Mouse (Mus musculus) urinary bladder, postnatal 4 days (tissue): ENCODE results near the gene Vil1.

Experiments used
- DNase-seq, 2 experiments: peaks; one replicate each; pipeline ENCODE4 v3.0.0; 2021 to 2022; ENCODE audit warnings: low spot score in 2 of 2

Gene Vil1

DNA sequence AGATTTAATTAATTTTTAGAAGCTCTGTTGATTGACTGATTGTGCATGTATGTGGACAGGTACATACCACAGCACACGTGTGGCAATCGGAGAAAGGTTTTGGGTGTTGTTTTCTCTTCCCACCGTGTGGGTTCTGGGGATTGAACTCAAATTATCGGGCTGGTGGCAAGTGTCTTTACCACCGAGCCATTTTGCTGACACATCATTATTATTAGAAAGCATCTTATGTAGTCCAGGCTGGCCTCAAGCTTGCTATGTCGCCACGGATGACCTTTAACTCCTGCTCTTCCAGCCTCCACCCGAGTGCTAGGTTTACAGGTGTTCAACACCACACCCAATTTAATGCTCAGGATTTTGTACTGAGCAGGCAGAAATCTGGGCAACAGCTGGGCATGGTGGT, 3.5 kb downstream of the Vil1 start:
- DNase-seq, result no peak

DNA sequence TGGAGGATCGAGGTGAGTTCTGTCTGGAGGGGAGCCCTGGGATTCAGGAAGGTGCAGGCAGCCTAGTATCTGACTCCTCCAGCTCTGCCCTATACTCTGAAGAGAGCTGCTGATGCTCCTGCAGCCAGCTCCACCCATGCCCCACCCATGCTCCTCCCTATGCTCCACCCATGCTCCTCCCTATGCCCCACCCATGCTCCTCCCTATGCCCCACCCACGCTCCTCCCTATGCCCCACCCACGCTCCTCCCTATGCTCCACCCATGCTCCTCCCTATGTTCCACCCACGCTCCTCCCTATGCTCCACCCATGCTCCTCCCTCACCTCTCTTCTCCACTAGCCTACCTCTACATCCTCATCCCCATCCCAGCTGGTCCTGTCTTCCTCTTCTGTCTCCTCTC, 6.0 kb downstream of the Vil1 start:
- no peak for DNase-seq

DNA sequence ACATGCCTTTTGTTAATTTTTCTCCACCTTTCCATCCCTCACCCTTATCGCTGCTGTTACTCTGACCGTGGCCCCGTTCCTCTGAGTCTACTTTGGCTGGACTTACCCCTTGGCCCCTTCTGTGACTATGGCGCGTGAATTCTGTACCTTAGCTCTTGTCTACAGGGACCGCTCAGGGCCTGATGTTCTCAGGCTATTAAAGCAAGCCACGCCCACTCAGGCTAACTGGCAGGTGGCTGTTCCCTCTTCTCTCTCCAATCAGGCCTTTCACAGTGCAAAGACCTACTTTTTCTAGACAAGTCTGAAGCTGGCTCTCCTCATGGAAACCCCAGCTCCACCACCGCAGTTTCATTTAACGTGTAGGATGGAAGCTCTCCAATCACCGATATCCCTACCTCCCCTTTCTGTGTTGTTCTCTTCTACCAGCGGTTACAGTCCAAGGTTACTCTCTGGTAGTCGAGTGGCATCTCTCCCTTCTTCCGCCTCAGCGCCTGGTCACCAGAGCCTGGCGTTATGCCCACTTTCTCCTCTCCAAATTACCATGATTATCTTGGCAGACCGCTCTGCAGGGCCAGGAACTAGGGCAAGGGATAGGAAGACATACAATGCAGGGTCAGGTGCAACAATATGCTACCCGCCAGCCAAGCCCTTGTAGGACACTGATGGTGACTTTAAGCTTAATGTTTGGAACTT, 9.7 kb downstream of the Vil1 start:
- no peak for DNase-seq

DNA sequence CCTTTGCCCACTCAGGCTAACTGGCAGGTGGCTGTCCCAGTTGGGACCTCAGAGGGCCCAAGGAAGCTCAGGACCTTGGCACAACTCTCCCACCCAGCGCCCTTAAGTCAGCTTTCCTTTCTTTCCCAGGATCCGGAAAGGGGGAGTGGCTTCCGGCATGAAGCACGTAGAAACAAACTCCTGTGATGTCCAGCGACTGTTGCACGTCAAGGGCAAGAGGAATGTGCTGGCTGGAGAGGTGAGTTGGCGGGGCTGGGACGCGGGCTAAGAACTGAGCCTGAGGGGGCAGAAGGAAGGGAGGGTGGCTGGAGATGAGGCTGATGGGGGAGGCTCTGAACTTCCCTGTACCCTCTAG, 10.2 kb downstream of the Vil1 start:
- DNase-seq, result no peak

DNA sequence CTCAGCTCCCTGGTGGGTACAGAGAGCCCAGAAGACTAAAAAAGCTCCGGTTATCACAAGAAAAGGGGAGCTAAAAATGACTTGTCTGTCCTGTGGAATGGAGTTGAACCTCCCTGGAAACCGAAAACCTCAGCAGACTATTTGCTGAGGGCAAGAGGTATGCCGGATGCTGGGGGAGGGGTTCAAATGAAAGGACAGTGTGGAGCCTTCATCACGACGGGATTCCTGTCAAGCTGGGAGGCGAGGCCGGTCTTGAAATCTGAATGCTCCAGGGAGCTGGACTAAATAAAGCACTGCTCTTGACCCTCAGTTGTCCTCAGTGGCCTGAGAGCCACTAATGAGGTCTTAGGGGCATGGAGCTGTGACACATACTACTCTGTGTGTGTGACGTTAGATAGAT, 14.0 kb downstream of the Vil1 start:
- no peak for DNase-seq

DNA sequence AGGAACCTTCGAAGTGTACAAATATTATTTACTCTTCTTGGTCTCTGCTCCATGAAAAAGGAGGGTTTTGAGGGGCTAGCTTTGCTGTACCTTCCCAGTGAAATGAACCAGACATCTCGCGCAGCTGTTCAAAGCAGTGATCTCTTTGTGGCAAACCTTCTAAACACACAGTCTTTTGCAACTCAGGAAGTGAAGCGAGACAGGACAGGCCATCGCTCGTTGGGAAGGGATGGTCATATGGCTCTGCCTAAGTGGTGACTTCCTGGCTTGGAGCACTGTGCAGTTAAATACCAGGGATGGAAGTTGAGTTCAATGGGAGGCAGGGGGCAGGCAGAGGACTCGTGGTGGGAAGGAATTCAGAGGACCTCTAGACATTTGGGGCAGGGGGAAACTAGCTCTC, 16.7 kb downstream of the Vil1 start:
- DNase-seq, result no peak

DNA sequence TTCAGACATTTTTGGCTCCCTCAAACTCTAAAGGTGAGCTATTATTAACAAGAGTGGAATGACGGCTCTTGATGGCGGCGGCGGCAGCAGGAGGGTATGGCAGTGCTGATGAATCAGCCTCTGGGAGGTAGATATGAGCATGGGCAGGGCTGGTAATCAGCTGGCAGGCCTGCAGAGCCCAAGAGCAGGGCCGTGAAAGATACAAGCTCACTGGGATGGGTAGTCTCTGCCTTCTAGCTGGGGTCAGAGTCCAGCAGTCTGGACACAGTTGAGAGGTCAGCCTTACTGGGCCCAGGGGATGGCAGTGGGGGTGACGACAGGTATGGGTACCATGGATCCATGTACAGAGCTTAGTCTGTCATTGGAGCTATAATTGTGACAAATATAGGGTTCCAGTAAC, 24.0 kb downstream of the Vil1 start:
- DNase-seq, result no peak

DNA sequence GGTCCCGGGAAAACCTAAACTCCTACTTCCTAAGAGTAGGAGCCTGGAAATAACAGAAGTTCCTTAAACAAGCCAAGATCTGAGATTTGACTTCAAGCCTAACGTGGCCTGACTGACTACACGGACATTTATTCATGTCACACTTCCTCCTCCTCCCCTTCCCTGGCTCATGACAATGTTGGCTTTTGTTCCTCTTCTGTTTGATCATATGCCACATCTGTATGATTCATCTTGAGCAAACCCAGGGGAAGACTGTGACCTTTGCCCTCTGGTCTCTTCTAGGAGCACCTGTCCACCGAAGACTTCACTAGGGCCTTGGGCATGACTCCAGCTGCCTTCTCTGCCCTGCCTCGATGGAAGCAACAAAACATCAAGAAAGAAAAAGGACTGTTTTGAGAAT, 25.4 kb downstream of the Vil1 start:
- DNase-seq, result no peak

DNA sequence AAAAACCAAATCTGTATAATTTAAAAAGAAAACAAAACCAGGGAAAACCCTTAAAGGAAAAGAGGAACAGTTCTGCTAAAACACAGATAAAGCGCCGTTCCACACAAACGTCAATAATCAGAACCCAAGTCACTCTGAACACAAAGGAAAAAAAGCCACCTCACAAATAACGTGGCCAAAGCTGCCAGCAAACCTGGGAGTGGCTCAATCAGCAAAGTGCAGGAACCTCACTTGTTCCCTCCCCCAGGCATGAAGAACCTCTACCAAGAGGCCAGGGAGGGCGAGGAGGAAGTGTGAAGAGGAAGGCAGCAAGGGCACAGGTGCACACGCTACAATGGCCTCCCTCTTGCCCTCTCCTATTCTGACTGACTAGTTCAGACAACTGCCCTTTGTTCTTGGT, 26.4 kb downstream of the Vil1 start:
- DNase-seq, result no peak

DNA sequence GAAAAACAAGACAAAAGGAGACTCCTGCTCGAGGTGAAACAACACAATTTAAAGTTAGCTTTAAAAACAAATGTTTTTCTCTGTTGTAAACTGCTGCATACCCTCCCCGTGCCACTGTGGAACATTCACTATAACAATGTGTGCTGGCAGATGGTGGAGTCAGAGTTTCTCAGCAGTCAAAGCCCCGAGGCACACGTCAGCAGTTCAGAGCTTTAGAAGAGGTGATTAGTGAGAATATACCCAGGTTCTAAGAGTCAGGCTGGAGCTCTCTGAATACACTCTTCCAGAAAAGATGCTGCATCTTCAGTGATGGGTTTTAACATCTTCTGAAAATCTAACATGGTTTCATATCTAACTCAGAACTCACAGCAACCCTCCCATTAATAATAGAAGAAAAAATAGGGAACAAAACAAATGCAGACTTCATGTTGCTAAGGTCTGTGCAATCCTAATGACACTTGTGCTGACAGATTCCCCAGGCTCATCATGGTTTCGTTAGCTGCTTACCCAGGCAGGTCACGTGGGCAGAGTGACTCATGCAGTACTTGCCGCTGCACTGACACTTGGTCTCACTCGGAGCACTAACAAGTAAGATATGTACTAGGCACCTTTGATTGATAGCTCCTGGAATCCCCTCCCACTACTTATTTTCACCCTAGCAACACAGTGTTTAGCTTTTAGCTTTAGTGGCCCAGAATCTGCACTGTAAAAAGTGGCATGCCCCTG, 28.7 kb downstream of the Vil1 start:
- DNase-seq, result no peak

DNA sequence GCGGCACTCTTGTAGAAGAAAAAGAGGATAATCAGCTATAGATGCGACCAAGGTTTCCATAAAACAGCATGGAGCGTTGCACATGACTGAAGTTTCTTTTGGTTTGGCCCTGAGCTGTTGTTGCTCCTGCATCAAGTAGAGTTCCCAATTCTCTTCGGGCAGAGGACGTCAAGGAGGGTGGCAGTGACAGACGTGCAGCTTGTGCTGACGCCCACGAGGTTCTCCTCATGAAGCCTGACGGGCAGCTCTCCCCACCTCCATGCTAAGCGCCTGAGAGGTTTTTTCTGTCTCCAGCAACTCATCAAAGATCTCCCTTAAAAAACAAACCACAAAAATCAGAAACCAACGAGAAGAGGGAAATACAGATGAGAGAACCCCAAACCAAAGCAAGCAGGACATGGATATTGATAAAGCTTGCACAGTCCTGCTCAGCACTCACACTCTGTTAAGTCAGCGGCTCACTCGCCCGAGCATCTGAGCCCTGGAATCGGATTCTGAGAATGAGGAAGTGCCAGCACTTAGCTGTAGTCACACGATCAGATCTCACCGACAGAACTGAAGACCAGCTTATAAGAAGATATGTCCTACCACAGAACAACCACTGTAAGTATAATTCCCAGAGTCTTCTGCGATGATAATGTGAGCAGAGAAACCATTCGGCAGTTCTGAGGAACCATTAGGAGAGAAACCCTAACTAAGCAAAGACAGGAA, 30.1 kb downstream of the Vil1 start:
- DNase-seq, result no peak

DNA sequence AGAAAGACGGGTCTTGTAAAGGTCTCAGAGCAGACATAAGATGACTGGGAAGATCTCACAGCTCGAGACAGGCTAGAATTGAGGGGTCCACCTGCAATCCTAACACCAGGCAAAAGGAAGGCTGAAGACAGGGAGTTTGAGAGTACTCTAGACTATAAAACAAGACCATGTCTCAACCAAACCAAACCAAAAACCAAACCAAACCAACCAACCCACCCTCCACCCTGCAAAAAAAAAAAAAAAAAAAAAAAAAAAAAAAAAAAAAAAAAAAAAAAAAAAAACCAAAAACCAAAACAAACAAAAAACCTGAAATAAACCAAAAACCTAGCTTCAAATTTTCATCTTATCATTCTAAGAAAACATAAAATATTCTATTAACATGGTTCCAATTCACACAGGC, 35.4 kb downstream of the Vil1 start:
- DNase-seq, result no peak

DNA sequence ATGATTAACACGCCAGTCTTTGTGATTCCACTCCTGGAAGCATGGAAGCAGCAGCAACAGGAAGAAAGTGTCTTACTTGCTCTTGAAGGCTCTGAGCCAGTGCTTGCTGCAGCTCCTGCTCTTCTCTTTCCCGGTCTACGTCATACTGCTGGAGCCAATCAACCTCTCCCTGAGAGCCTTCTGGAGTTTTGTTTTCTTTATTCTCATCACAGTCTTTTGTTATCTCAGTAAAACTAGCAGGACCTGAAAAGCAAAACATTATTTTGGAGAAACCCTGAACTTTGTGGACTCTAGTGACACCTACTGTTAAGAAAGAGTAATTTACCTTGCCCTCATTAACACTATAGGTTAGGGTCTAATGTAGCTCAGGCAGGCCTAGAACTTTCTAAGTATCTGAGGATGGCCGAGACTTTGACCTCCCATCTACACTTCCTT, 43.5 kb downstream of the Vil1 start:
- DNase-seq, result no peak

DNA sequence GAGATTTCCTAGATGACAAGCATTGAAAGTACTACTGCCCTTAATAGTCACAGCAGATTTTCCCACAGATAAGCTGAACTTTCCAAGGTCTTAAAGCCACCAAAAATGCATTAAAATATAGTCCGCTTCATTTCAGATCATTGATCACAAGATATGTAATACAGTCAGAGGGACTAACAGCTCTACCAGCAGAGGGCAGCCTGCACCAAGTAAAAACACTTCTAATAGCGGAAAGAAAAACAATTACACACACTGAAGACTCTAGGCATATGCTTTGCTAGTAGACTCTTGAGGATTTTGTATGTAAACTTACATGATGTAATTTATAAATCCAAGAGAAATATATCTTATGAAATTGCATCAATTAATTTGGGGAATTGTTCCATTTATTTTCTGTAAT, 51.1 kb downstream of the Vil1 start:
- no peak for DNase-seq
